Mouse (Mus musculus) liver, adult (tissue): ENCODE measurements around the gene Disc1.

Source experiments
- GATA4 ChIP-seq: IDR thresholded peaks from 2 replicates; pipeline ENCODE4 v1.6.1; 2014; ENCODE audit warnings: mild to moderate bottlenecking, low read length; ENCODE audit not compliant: insufficient replicate concordance

Disc1 gene

DNA sequence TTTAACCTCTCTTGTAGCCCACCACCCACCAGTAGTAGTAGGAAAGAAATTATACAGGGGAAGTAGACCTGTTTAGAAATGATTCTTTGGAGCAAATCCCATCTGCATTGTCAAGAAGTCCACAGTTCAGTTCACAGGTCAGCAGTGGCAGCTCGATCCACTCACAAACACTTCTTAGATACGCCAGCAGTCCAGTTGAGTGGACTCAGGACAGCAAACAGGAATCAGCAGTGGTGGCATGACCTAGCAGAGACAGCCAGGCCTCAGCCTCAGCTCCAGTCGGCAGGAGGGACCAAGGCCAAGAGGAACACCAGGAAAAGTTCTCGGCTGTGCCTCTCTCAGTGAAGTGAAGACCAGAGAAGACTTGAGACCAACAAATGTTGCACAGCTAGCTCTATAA is 121.7 kb downstream of the Disc1 start:
- TF ChIP-seq GATA4 = no peak

DNA sequence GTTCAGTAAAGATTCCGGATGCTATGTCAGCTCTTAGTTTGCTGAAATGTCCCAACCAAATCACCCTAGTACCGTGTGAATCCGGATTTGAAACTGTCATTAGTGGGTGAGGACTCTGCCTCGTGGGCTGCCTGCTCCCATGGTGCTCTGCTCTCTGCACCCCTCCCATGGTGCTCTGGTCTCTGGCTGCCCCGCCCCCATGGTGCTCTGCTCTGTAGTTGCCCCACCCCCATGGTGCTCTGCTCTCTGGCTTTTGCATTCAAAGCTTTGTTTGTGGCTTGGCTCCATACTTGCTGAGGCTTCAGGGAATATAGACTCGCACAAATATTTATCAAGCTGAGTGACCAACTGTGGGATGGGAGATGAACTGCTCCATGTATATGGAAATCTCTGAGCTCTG is 123.1 kb downstream of the Disc1 start:
- no peak for TF ChIP-seq GATA4

DNA sequence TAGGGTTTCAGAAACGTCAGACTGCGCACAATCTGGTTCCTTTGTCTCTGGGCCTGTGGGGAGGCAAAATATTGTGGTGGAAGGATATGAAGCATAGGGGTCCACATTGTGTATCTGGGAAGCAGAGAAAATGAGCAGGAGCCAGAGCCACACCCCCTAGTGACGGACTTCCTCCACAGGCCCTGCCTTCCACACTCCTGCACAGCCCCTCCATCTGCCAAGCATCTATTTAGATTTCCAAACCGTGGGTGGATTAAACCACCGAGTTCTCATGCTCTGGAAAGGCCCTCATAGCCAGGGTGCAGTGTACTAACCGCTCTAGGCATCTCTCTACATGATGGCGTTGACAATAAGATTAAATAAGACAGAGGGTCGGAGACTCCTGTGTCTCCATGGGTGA is 124.0 kb downstream of the Disc1 start:
- no peak for TF ChIP-seq GATA4

DNA sequence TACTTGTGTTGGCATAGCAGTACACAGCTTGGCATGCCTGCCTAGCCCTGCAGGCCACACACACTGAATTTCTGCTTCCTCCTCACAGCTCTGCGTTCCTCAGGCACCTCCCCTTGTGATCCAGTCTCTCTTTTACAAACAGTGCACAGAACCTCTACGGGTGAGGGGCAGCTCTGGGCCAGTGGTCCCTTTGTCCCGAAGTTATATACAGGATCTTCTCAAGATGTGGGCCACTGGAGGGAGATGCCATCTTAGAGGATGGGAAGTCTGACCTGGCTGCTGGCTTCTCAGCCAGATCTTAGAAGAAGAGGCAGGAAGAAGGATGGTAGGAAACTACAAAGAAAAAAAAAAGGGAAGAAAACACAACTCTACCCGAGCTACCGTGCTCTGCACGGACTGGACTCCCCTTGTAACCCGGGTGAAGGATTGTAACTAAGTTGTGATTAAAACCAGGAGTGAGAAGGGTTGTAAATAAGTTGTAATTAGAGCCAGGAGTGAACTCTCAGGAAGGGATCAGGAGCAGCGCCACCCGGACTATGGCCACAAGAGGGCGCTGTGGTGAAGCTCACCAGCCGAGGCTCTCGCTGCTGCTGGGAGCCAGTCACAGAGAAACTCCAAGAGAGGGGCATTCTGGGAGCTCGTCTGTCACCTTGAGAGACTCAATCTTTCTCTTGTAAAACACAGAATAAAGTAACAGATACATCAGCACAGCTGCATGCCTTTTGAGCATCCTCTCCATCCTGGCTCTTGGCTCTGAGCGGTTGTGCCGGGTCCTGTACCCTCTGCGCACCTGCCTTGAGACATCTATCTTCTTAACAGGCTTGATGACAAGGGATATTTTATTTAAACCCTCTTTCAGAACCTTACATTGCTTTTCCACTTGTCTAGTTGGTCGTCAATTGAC is 129.8 kb downstream of the Disc1 start:
- TF ChIP-seq GATA4 = no peak

DNA sequence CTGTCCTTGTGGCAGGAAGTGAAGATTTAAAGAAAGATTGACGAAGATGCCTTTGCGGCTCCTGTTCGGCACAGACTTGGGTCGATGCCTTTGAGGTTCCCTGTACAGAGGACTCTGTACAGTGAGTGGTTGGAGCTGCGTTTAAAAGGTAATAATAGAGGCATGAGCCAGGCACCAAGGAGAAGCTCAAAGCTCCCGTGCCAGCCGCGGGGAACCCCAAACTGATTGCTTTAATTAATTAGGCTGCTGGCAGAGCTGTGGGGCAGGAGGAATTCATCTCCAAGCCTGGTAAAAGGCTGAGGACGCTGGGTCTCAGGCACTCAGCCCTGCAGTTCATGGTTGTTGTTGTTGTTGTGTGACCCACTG is 130.4 kb downstream of the Disc1 start:
- no peak for TF ChIP-seq GATA4

DNA sequence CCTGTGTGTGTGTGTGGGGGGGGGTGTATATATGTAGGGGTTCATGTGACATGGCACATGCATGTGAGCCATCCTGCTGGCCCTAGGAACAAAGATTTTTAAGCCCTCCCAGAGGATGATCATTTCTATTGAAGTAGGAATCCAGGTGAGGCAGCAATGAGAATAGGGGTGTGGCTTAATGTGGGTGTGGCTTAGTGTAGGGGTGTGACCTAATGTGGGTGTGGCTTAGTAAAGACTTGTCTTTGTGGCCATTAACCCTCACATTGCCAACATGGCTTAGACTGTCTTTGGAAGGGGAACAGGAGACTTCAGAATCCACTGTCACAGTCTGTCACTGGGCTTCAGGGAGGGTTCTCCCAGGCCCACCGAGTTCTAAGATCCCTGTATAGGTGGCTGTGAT is 130.9 kb downstream of the Disc1 start:
- TF ChIP-seq GATA4 = no peak

DNA sequence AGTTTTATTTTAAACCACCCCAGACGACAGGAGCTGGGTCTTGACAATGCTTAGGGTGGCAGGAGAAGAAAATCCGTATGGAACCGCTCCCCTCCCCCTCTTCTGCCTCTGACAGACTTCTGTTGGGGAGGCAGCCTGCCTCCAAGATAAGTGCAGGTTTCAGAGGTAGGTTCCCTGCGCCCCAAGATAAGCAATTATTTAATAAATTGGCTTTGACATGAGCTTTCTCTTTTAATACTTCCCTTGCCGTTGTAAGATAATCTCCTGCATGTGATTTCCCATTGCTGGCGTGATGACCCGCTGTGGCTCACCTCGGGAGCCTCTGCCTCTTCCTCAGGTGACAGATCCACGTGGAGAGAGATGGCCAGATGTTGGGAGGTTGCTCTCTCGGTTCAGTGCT is 133.0 kb downstream of the Disc1 start:
- TF ChIP-seq GATA4 = no peak

GRCm38 (mm10) chr8:125193701-125194100 is 139.7 kb downstream of the Disc1 start:
- no peak for TF ChIP-seq GATA4

- no peak for TF ChIP-seq GATA4
These were observed 141.1 kb downstream of the Disc1 start for GRCm38 (mm10) chr8:125195121-125195520.

GRCm38 (mm10) chr8:125196573-125197094 is 142.6 kb downstream of the Disc1 start:
- TF ChIP-seq GATA4 = no peak

DNA sequence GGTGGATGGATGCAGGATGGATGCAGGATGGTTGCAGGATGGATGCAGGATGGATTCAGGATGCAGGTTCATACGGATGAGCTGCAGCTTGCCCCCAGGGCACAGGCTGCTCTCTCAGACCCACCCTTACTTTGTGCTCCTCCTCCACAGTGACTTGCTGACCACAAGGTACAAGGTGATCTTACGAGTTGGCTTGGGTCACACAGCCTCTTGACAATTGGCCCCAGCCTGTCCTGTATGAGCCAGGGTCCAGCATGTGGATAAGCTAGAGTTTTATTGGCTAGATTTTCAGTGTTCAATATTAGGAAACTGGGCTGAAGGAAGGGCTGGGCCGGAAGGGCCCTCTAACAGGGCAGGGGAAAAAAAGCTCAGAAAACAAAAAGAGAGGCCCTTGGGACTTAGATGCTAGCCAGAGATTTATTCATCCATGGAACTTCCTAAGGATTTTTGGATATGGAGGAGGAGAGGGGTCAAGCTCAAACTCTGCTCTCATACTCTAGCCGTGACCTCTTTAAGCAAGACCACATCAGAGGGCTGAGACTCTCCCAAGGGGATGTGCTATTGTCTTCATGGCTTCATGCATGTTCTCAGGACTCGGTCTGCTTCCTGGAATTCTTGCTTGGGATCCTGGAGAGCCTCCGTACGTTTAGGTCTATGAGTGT is 143.5 kb downstream of the Disc1 start:
- TF ChIP-seq GATA4 = no peak

DNA sequence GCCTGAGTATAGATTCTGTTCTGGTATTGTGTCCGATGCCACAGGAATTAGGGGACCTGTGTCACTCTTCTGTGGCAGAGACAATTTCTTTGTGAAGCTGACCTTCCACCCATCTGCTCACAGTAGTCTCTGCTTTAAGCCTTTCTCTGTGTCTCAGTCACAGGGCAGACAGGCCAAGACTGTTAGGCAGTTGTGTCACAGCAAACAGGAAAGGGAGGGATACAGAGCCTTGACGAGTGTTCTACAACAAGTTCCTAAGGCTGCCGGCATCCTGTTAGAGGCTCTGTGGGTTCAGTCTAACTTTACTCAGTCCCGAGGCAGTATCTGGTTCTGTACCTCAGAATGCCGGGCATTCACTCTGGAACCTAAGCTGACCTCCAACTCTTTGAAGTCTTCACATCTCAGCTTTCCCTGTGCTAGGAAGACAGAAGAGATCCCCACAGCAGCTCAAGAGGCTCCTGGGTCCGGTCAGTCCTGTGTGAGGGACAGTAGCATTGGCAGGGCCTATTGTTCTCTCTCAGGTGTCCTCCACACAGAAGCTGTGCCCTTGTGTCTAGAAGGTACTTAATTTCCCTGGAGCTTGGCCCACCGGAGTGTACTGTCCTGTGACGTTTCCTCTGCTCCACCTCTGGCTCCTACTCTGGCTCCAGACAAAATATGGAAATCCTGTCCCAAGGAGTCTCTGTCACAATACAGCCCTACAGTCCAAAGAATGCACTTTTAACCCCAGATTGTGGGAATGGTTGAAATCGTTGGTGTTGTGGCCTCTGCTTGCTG is 144.6 kb downstream of the Disc1 start:
- TF ChIP-seq GATA4 = no peak

DNA sequence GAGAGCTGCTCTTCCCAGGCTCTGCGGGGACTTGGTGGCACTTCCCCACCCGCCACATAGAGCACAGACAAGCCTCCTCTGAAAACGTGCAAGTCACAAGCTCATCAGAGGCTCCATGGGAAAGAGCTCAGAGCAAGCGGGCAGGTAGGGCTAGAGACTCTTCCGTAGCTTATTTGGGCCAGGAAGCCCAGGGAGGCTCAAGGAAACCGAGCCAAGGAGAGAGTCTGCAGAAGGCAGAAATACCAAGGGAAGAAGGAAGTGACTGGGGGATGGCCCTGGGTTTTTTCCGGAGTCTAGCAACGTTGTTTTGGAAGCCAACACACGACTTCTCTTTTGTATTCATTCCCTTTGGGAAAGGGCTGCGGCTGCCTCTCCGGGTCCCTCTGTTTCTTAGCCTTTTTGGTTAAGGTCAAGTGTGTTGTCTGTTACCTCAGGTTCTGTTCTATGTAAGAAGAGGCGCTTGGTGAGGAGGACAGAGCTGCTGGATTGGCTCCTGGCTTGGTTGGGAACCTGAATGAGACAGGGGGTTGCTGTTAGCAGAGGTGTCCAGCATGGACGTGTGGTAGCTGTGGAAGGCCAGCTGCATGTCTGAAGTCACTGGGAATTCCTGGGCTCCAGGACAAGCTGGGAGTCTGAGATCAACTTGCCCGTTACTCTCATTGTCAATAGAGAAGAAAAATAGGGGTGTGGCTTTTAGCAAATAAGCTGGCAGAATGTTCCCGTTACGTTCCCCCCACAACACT is 145.4 kb downstream of the Disc1 start:
- TF ChIP-seq GATA4 = no peak

DNA sequence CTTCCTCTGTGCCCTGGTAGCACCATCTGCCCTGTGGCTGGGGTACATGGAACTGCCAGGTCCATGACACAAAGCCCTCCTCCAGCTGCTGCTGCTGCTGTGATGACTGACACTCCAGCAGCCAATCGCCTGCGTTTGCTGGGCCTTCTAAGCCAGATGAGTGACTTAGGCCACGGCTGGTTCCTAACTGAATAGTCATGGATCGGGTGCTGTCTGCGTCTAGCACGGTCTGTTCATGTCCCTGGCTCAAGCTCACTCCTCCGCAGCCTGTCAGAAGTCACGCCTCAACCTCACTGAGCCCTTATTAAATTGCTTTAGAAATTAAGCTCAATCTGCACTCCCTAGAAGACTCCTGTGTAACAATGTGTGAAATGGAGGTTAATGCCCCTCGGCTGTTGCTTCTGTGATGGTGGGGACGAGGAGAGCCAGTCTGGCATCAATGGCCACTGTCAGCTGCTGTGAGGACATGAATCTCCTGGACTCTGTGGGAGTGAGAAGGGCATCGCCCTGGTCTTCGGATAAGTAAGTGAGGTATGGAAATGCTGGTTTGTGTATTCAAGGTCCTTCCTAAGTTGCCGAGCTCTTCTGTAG is 146.4 kb downstream of the Disc1 start:
- TF ChIP-seq GATA4 = no peak
